Mouse (Mus musculus) left cerebral cortex, adult 6 months (tissue): ENCODE measurements around the gene Plaur. TPM values are rescaled to one million over a fixed set of nuclear protein-coding genes. Genes with fewer than 3 reads are reported as not detected.

ENCODE experiments used
- long read RNA-seq, 2 experiments: library from polyadenylated mRNA; unstranded; transcript quantifications; one replicate each; pipeline ENCODE4 v2.0.0; 2019 to 2020
- polyA plus RNA-seq: library from polyadenylated mRNA; unstranded; fragments of <200 nt; fragmentation: Nextera tagmentation; gene quantifications from 2 replicates; pipeline ENCODE4 v1.2.3, GENCODE M21; 2021

Gene Plaur
- 3.0 and 3.1 TPM in 2 replicates for polyA plus RNA-seq
- long read RNA-seq, experiment 1, partial matches to known transcripts: 3 of 6 reads
- long read RNA-seq, experiment 1, other reads (novel, unspliced or antisense): 0 of 6 reads
- long read RNA-seq, experiment 2, partial matches to known transcripts: 2 of 5 reads
- long read RNA-seq, experiment 2, other reads (novel, unspliced or antisense): 3 of 5 reads

GRCm38 (mm10) chr7:24462388-24463319, at the start of gene Plaur:
Gene Plaur (plus strand): TSS chr7:24462484.

GRCm38 (mm10) chr7:24451855-24452311, 10.4 kb upstream of the Plaur start, which contains the start of gene Irgc1:
Gene Irgc1 (minus strand): TSS chr7:24452297.

GRCm38 (mm10) chr7:24481474-24482207, 19.4 kb downstream of the Plaur start, which contains the start of gene Cadm4:
Gene Cadm4 (plus strand): TSS chr7:24482023.

GRCm38 (mm10) chr7:24506838-24507725, 44.8 kb downstream of the Plaur start, which contains the start of gene Zfp428:
Gene Zfp428 (plus strand): TSS chr7:24507006.

GRCm38 (mm10) chr7:24512355-24512754, 50.1 kb downstream of the Plaur start, which contains the start of gene AC161166.1:
Gene AC161166.1 (minus strand): TSS chr7:24512455.

Other genes starting within 250 kb of the Plaur start
- 4.4 and 4.6 TPM in 2 replicates for gene Zfp109, start 224.9 kb upstream of the Plaur start, polyA plus RNA-seq
- gene Zfp108, start 207.7 kb upstream of the Plaur start, polyA plus RNA-seq: 2.8 and 3.1 TPM in 2 replicates
- 6.1 and 7.0 TPM in 2 replicates for gene Zfp93, start 192.1 kb upstream of the Plaur start, polyA plus RNA-seq
- 10.9 and 15.1 TPM in 2 replicates for gene Zfp61, start 161.3 kb upstream of the Plaur start, polyA plus RNA-seq
- gene Zfp94, start 145.8 kb upstream of the Plaur start, polyA plus RNA-seq: 14.5 and 15.2 TPM in 2 replicates
- gene Tescl, start 128.5 kb upstream of the Plaur start, polyA plus RNA-seq: not detected in 2 replicates
- not detected in 2 replicates for gene Lypd5, start 113.3 kb upstream of the Plaur start, polyA plus RNA-seq
- gene Kcnn4, start 92.2 kb upstream of the Plaur start, polyA plus RNA-seq: 0.45 and 0.63 TPM in 2 replicates
- gene Smg9, start 62.9 kb upstream of the Plaur start, polyA plus RNA-seq: 15.3 and 22.7 TPM in 2 replicates
- gene Irgc1, start 10.2 kb upstream of the Plaur start, polyA plus RNA-seq: 0.33 and 0.49 TPM in 2 replicates
- 6.4 and 35.9 TPM in 2 replicates for gene Cadm4, start 19.5 kb downstream of the Plaur start, polyA plus RNA-seq
- gene Zfp428, start 44.5 kb downstream of the Plaur start, polyA plus RNA-seq: 108 and 111 TPM in 2 replicates
- gene AC161166.1, start 50.0 kb downstream of the Plaur start, polyA plus RNA-seq: not detected in 2 replicates
- gene Irgq, start 68.2 kb downstream of the Plaur start, polyA plus RNA-seq: 11.2 and 13.6 TPM in 2 replicates
- not detected in 2 replicates for gene Pinlyp, start 83.6 kb downstream of the Plaur start, polyA plus RNA-seq
- 24.9 and 25.5 TPM in 2 replicates for gene Xrcc1, start 83.8 kb downstream of the Plaur start, polyA plus RNA-seq
- 30.8 and 34.3 TPM in 2 replicates for gene Ethe1, start 125.1 kb downstream of the Plaur start, polyA plus RNA-seq
- 8.4 and 13.6 TPM in 2 replicates for gene Zfp575, start 125.2 kb downstream of the Plaur start, polyA plus RNA-seq
- gene Phldb3, start 148.3 kb downstream of the Plaur start, polyA plus RNA-seq: not detected in 2 replicates
- gene Lypd3, start 174.1 kb downstream of the Plaur start, polyA plus RNA-seq: not detected in 2 replicates
- not detected in 2 replicates for gene Tex101, start 214.2 kb downstream of the Plaur start, polyA plus RNA-seq
- not detected in 2 replicates for gene BC049730, start 246.8 kb downstream of the Plaur start, polyA plus RNA-seq